Mouse (Mus musculus) lung, postnatal 0 days (tissue): Measurements from ENCODE around the gene Stpg1.
A peak's percentile ranks its signal among the peaks of the same experiment; 100 is the strongest.

Experiments
- CTCF ChIP-seq: IDR thresholded peaks from 2 replicates; pipeline ENCODE4 v1.5.1; 2016; ENCODE audit warnings: antibody characterized with exemption, mild to moderate bottlenecking
- EP300 ChIP-seq: IDR thresholded peaks from 2 replicates; pipeline ENCODE4 v1.6.1; 2016; ENCODE audit warnings: antibody characterized with exemption, mild to moderate bottlenecking, control low read depth

DNA sequence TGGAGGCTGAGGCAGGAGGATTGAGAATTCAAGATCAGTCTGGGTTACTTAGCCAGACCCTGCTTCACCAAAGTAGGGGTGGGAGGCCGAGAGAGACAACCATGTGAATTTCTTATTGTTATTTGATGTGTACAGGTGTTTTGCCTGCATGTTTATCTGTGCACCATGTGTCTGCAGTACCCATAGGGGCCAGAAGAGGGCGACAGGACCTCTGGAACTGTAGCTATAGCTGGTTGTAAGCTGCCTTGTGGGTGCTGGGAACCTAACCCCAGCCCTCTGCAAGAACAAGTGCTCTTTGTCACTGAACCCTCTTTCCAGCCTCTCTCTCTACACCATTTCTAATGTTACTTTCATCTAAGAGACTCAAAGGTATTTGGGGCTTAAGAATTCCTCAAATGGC is 35.7 kb downstream of the Stpg1 start:
- peak; percentile 40 for TF ChIP-seq CTCF
- no peak for TF ChIP-seq EP300
